Mouse (Mus musculus) kidney, postnatal 10 days (tissue): ENCODE data around the gene Plcb3.

Source experiments
- DNase-seq: peaks from one replicate; pipeline ENCODE4 v3.0.0; 2021; ENCODE audit warnings: mixed read lengths

Plcb3 gene

GRCm38 (mm10) chr19:6939106-6940002, 36.9 kb downstream of the Plcb3 start:
- DNase-seq = no peak

- DNase-seq = no peak
Observed at GRCm38 (mm10) chr19:6937541-6938465, 38.5 kb downstream of the Plcb3 start.

- DNase-seq = no peak
Observed at GRCm38 (mm10) chr19:6936299-6936698, 40.0 kb downstream of the Plcb3 start.

GRCm38 (mm10) chr19:6934195-6934977, 41.9 kb downstream of the Plcb3 start, which contains the start of gene Kcnk4:
Gene Kcnk4 (minus strand): TSS chr19:6934515.
- DNase-seq = no peak

- peak; percentile 58 for DNase-seq
Observed at GRCm38 (mm10) chr19:6933436-6934194, 42.7 kb downstream of the Plcb3 start.

GRCm38 (mm10) chr19:6933102-6933435, 43.2 kb downstream of the Plcb3 start:
- DNase-seq = no peak

- DNase-seq = no peak
Observed at GRCm38 (mm10) chr19:6932018-6932417, 44.3 kb downstream of the Plcb3 start.

- DNase-seq = no peak
Observed at GRCm38 (mm10) chr19:6931002-6931401, 45.3 kb downstream of the Plcb3 start.

- no peak for DNase-seq
Observed at GRCm38 (mm10) chr19:6928080-6928479, 48.2 kb downstream of the Plcb3 start.

GRCm38 (mm10) chr19:6926559-6927255, 49.6 kb downstream of the Plcb3 start:
- DNase-seq = peak; percentile 72

- no peak for DNase-seq
Observed at GRCm38 (mm10) chr19:6925611-6926329, 50.5 kb downstream of the Plcb3 start.

GRCm38 (mm10) chr19:6925307-6925573, 51.0 kb downstream of the Plcb3 start, which contains the start of gene Catsperz:
Gene Catsperz (minus strand): TSS chr19:6925380.
- DNase-seq = peak; percentile 67

GRCm38 (mm10) chr19:6924461-6925306, 51.6 kb downstream of the Plcb3 start:
- peak; percentile 95 for DNase-seq

GRCm38 (mm10) chr19:6922901-6923735, 53.2 kb downstream of the Plcb3 start:
- no peak for DNase-seq

- DNase-seq = peak; percentile 100
Observed at GRCm38 (mm10) chr19:6921647-6922567, 54.4 kb downstream of the Plcb3 start, which contains the start of gene Esrra. Gene Esrra (minus strand): TSS chr19:6921813.

GRCm38 (mm10) chr19:6920741-6921636, 55.3 kb downstream of the Plcb3 start:
- DNase-seq = peak; percentile 77
